Mouse (Mus musculus) stomach, postnatal 0 days (tissue): ENCODE results near the gene Klk1b26.
"Not testable (repeated sequence)": the region's sequence is repeated elsewhere in the genome, so short reads cannot be mapped to it uniquely, and the experiment has no call there.

Source experiments
- CTCF ChIP-seq: IDR thresholded peaks from 2 replicates; pipeline ENCODE4 v1.5.1; 2016; ENCODE audit warnings: antibody characterized with exemption, low read depth, mild to moderate bottlenecking, moderate library complexity
- EP300 ChIP-seq: optimal IDR thresholded peaks from 2 replicates; pipeline ENCODE3; 2016; ENCODE audit warnings: antibody characterized with exemption

GRCm38 (mm10) chr7:43994821-43995220 lies 17.1 kb upstream of the Klk1b26 start:
- not testable (repeated sequence) for TF ChIP-seq CTCF, EP300
